Mouse (Mus musculus) cerebellum, adult 11-12 months (tissue): ENCODE measurements around the gene Map3k19.

Experiments
- DNase-seq: peaks from one replicate; pipeline ENCODE4 v3.0.0; 2022

Map3k19 gene

GRCm38 (mm10) chr1:127796341-127796740 is 58.5 kb downstream of the Map3k19 start:
- no peak for DNase-seq

GRCm38 (mm10) chr1:127795087-127795769 is 59.6 kb downstream of the Map3k19 start:
- DNase-seq: no peak

- DNase-seq: no peak
These were observed 61.4 kb downstream of the Map3k19 start for GRCm38 (mm10) chr1:127793459-127793858.

- DNase-seq: no peak
These were observed 65.9 kb downstream of the Map3k19 start for GRCm38 (mm10) chr1:127788943-127789342.

GRCm38 (mm10) chr1:127785882-127786281 is 68.9 kb downstream of the Map3k19 start:
- DNase-seq: no peak

GRCm38 (mm10) chr1:127783862-127784261 is 71.0 kb downstream of the Map3k19 start:
- DNase-seq: no peak

GRCm38 (mm10) chr1:127780849-127781248 is 74.0 kb downstream of the Map3k19 start:
- DNase-seq: no peak

GRCm38 (mm10) chr1:127780142-127780541 is 74.7 kb downstream of the Map3k19 start:
- DNase-seq: no peak

- DNase-seq: no peak
These were observed 76.2 kb downstream of the Map3k19 start for GRCm38 (mm10) chr1:127778611-127779010.

GRCm38 (mm10) chr1:127776246-127776645 is 78.6 kb downstream of the Map3k19 start:
- DNase-seq: no peak

GRCm38 (mm10) chr1:127775206-127775720 is 79.6 kb downstream of the Map3k19 start:
- no peak for DNase-seq

GRCm38 (mm10) chr1:127774501-127774880 is 80.3 kb downstream of the Map3k19 start:
- no peak for DNase-seq

- DNase-seq: peak; percentile 100
These were observed 80.9 kb downstream of the Map3k19 start, which contains the start of gene Ccnt2 for GRCm38 (mm10) chr1:127773803-127774500. TSS of gene Ccnt2 (plus strand) at chr1:127774164.

- DNase-seq: no peak
These were observed 81.5 kb downstream of the Map3k19 start for GRCm38 (mm10) chr1:127773198-127773802.

GRCm38 (mm10) chr1:127766741-127767140 is 88.1 kb downstream of the Map3k19 start:
- no peak for DNase-seq

GRCm38 (mm10) chr1:127765468-127765867 is 89.4 kb downstream of the Map3k19 start:
- DNase-seq: no peak
